Mouse (Mus musculus) forebrain, embryonic 12.5 days (tissue): ENCODE measurements around the gene Nkain1. TPM values are rescaled to one million over a fixed set of nuclear protein-coding genes. Genes with fewer than 3 reads are reported as not detected.

ENCODE experiments used
- ATAC-seq: fragments of 200-750 bp; cut with Nextera tagmentation; 2 replicates; pipeline ENCODE4 v1.8.0; 2017; ENCODE audit warnings: moderate TSS enrichment; ENCODE audit not compliant: low FRiP score
- H3K27ac ChIP-seq: fragments of 300-500 bp; sonication (generic); 2 replicates; pipeline ENCODE4 v1.5.1; 2016; ENCODE audit warnings: mild to moderate bottlenecking
- H3K27me3 ChIP-seq: fragments of 300-500 bp; sonication (generic); 2 replicates; pipeline ENCODE4 v1.6.1; 2016; ENCODE audit warnings: mild to moderate bottlenecking
- H3K36me3 ChIP-seq: fragments of 300-500 bp; sonication (generic); replicated peaks from 2 replicates; pipeline ENCODE4 v1.6.1; 2016; ENCODE audit warnings: mild to moderate bottlenecking
- H3K4me1 ChIP-seq: fragments of 300-500 bp; sonication (generic); 2 replicates; pipeline ENCODE4 v1.6.1; 2016
- H3K4me2 ChIP-seq: fragments of 300-500 bp; sonication (generic); 2 replicates; pipeline ENCODE4 v1.6.1; 2016; ENCODE audit warnings: mild to moderate bottlenecking, moderate library complexity
- H3K4me3 ChIP-seq: fragments of 300-500 bp; sonication (generic); replicated peaks from 2 replicates; pipeline ENCODE4 v1.5.1; 2016; ENCODE audit warnings: mild to moderate bottlenecking
- H3K9ac ChIP-seq: fragments of 300-500 bp; sonication (generic); 2 replicates; pipeline ENCODE4 v1.6.1; 2016; ENCODE audit warnings: mild to moderate bottlenecking
- H3K9me3 ChIP-seq: fragments of 300-500 bp; sonication (generic); 2 replicates; pipeline ENCODE4 v1.6.1; 2016
- WGBS: fragments of 180-500 bp; shearing (Covaris S2); methylation state at CpG from one replicate; pipeline ENCODE4 v1.1.7; 2016; 5-methylcytosine and 5-hydroxymethylcytosine counted together
- polyA plus RNA-seq: library from polyadenylated mRNA; unstranded; fragments of >200 nt; fragmentation: Nextera tagmentation; extraction: Ambion mirVana; gene quantifications from 2 replicates; pipeline ENCODE4 v1.2.1, GENCODE M21; 2016

Nkain1 gene
- polyA plus RNA-seq, result 7.0 and 11.0 TPM in 2 replicates

GRCm38 (mm10) chr4:130574048-130574413 is at the start of gene Nkain1:
Nkain1 (minus strand) TSS chr4:130574173.
- Histone ChIP-seq H3K36me3 (no peaks in the 10 kb centered on the region), H3K4me3 (peak within 1 kb of the TSS; percentile 95), H3K4me1 (peaks cover 45% of the 10 kb centered on the region), H3K27me3 (no peaks in the 10 kb centered on the region; the same call in 1 of the 2 replicates), H3K9ac (peak within 1 kb of the TSS; percentile 97), H3K4me2 (peak within 1 kb of the TSS; percentile 75), H3K27ac (peak within 1 kb of the TSS; percentile 86), H3K9me3 (no peaks in the 10 kb centered on the region)
- ATAC-seq, result peak; percentile 85
- WGBS, result under 1% methylated on average over 35 of the region's 41 CpGs

- ATAC-seq, result no peak
- Histone ChIP-seq H3K4me2 (no peak overlapping the region), H3K36me3 (no peaks in the 10 kb centered on the region), H3K4me3 (no peak overlapping the region), H3K9me3 (no peaks in the 10 kb centered on the region), H3K4me1 (peaks cover 10% of the 10 kb centered on the region; the same call in 1 of the 2 replicates), H3K27ac (no peak overlapping the region), H3K27me3 (no peaks in the 10 kb centered on the region; the same call in 1 of the 2 replicates), H3K9ac (no peak overlapping the region)
- WGBS, result 83% methylated on average over 9 of the region's 9 CpGs
These were observed 4.8 kb upstream of the Nkain1 start for GRCm38 (mm10) chr4:130578734-130579274.

GRCm38 (mm10) chr4:130577081-130577480 is 3.1 kb upstream of the Nkain1 start:
- Histone ChIP-seq H3K27me3 (no peaks in the 10 kb centered on the region; the same call in 1 of the 2 replicates), H3K27ac (no peak overlapping the region), H3K4me1 (peaks cover 18% of the 10 kb centered on the region), H3K4me3 (no peak overlapping the region), H3K9me3 (no peaks in the 10 kb centered on the region), H3K36me3 (no peaks in the 10 kb centered on the region), H3K9ac (no peak overlapping the region), H3K4me2 (no peak overlapping the region)
- no peak for ATAC-seq
- 63% methylated on average over 6 of the region's 6 CpGs for WGBS

GRCm38 (mm10) chr4:130576247-130576931 is 2.4 kb upstream of the Nkain1 start:
- H3K36me3 ChIP-seq, result no peaks in the 10 kb centered on the region
- H3K9me3 ChIP-seq, result no peaks in the 10 kb centered on the region
- H3K4me3 ChIP-seq, result no peak overlapping the region
- ATAC-seq, result no peak
- no peak overlapping the region for H3K4me2 ChIP-seq
- H3K4me1 ChIP-seq, result peaks cover 25% of the 10 kb centered on the region
- H3K27me3 ChIP-seq, result no peaks in the 10 kb centered on the region; the same call in 1 of the 2 replicates
- H3K9ac ChIP-seq, result no peak overlapping the region
- H3K27ac ChIP-seq, result no peak overlapping the region
- 64% methylated on average over 13 of the region's 13 CpGs for WGBS

GRCm38 (mm10) chr4:130575533-130575932 is 1.6 kb upstream of the Nkain1 start:
- H3K4me2 ChIP-seq, result no peak overlapping the region
- no peak overlapping the region for H3K4me3 ChIP-seq
- no peaks in the 10 kb centered on the region for H3K9me3 ChIP-seq
- no peaks in the 10 kb centered on the region for H3K36me3 ChIP-seq
- H3K27me3 ChIP-seq, result no peaks in the 10 kb centered on the region; the same call in 1 of the 2 replicates
- no peak for ATAC-seq
- H3K4me1 ChIP-seq, result peaks cover 33% of the 10 kb centered on the region
- no peak overlapping the region for H3K9ac ChIP-seq
- no peak overlapping the region for H3K27ac ChIP-seq
- WGBS, result 88% methylated on average over 3 of the region's 3 CpGs

GRCm38 (mm10) chr4:130574861-130575460 is 988 bp upstream of the Nkain1 start:
- H3K27ac ChIP-seq, result no peak overlapping the region
- H3K36me3 ChIP-seq, result no peaks in the 10 kb centered on the region
- no peaks in the 10 kb centered on the region; the same call in 1 of the 2 replicates for H3K27me3 ChIP-seq
- ATAC-seq, result no peak
- H3K4me2 ChIP-seq, result no peak overlapping the region
- 90% methylated on average over 7 of the region's 7 CpGs for WGBS
- H3K9ac ChIP-seq, result no peak overlapping the region
- H3K4me1 ChIP-seq, result peaks cover 38% of the 10 kb centered on the region
- no peaks in the 10 kb centered on the region for H3K9me3 ChIP-seq
- H3K4me3 ChIP-seq, result no peak overlapping the region

GRCm38 (mm10) chr4:130573351-130574047 is 474 bp downstream of the Nkain1 start:
- under 1% methylated on average over 33 of the region's 76 CpGs for WGBS
- ATAC-seq, result peak; percentile 60
- H3K4me1 ChIP-seq, result peaks cover 50% of the 10 kb centered on the region

GRCm38 (mm10) chr4:130573012-130573350 is 992 bp downstream of the Nkain1 start:
- H3K9me3 ChIP-seq, result no peaks in the 10 kb centered on the region
- peaks cover 55% of the 10 kb centered on the region for H3K4me1 ChIP-seq
- no peaks in the 10 kb centered on the region for H3K36me3 ChIP-seq
- WGBS, result under 1% methylated on average over 6 of the region's 6 CpGs
- H3K9ac ChIP-seq, result peak overlapping the region; percentile 97
- H3K27ac ChIP-seq, result peak overlapping the region; percentile 86
- peak overlapping the region; percentile 75 for H3K4me2 ChIP-seq
- peak overlapping the region; percentile 95 for H3K4me3 ChIP-seq
- H3K27me3 ChIP-seq, result no peaks in the 10 kb centered on the region; the same call in 1 of the 2 replicates
- peak; percentile 16; the same call in 1 of the 2 replicates for ATAC-seq

More at GRCm38 (mm10) chr4:130573351-130574047, 474 bp downstream of the Nkain1 start:
- Histone ChIP-seq H3K9ac (peak overlapping the region; percentile 97), H3K9me3 (no peaks in the 10 kb centered on the region), H3K4me2 (peak overlapping the region; percentile 75), H3K36me3 (no peaks in the 10 kb centered on the region), H3K4me3 (peak overlapping the region; percentile 95), H3K27me3 (no peaks in the 10 kb centered on the region; the same call in 1 of the 2 replicates), H3K27ac (peak overlapping the region; percentile 86)

- Histone ChIP-seq H3K4me2 (peak overlapping the region; percentile 75), H3K4me3 (peak overlapping the region; percentile 95), H3K4me1 (peaks cover 59% of the 10 kb centered on the region), H3K36me3 (no peaks in the 10 kb centered on the region), H3K27ac (peak overlapping the region; percentile 86; the same call in 1 of the 2 replicates), H3K27me3 (no peaks in the 10 kb centered on the region; the same call in 1 of the 2 replicates), H3K9ac (peak overlapping the region; percentile 97), H3K9me3 (no peaks in the 10 kb centered on the region)
- WGBS, result 38% methylated on average over 10 of the region's 10 CpGs
- ATAC-seq, result 0 out of 2 replicates have a peak, but pooled peaks have one; percentile 2
These were observed 1.4 kb downstream of the Nkain1 start for GRCm38 (mm10) chr4:130572545-130572944.

- peaks cover 3% of the 10 kb centered on the region; the same call in 1 of the 2 replicates for H3K36me3 ChIP-seq
- peaks cover 55% of the 10 kb centered on the region for H3K4me1 ChIP-seq
- peak; percentile 33; the same call in 1 of the 2 replicates for ATAC-seq
- peak overlapping the region; percentile 75 for H3K4me2 ChIP-seq
- WGBS, result 19% methylated on average over 10 of the region's 10 CpGs
- no peak overlapping the region for H3K9ac ChIP-seq
- H3K27ac ChIP-seq, result peak overlapping the region; percentile 70
- H3K27me3 ChIP-seq, result no peaks in the 10 kb centered on the region; the same call in 1 of the 2 replicates
- H3K4me3 ChIP-seq, result peak overlapping the region; percentile 10; the same call in 1 of the 2 replicates
- no peaks in the 10 kb centered on the region for H3K9me3 ChIP-seq
These were observed 2.8 kb downstream of the Nkain1 start for GRCm38 (mm10) chr4:130570941-130571720.
